ENCODE assay signal across 14 mouse cellular contexts in genomic region chr7:63697921-63698320, GRCm38 (mm10).
DNase-seq lines count a peak whose midpoint lies in the region; ATAC-seq and TF ChIP-seq lines count a peak whose summit lies in the region.
"Had no signal": no experiment of that assay in that cellular context is flagged by ENCODE, and none has a peak within 500 bp of the region (broad histone marks: within the 10 kb centered on the region; RNA-seq: fewer than 3 reads in every experiment).

No protein-coding gene starts in this region.

- ATAC-seq in forebrain, embryonic 16.5 days = no peak
- ATAC-seq: intestine, postnatal 0 days had no signal

- H3K27ac ChIP-seq in forebrain, embryonic 10.5 days = no peak overlapping the region
- H3K27ac ChIP-seq in forebrain, embryonic 16.5 days (ENCODE audit: low read length) = no peak overlapping the region
- H3K27ac ChIP-seq: hindbrain, embryonic 10.5 days had no signal

- H3K4me2 ChIP-seq in forebrain, embryonic 16.5 days (ENCODE audit: low read length) = no peak overlapping the region
- H3K4me2 ChIP-seq: lung, embryonic 14.5 days had no signal

- no peak overlapping the region for H3K9ac ChIP-seq in forebrain, embryonic 16.5 days (replicated peaks; ENCODE audit: low read depth, low read length)
- H3K9ac ChIP-seq: lung, embryonic 14.5 days had no signal

- TF ChIP-seq CTCF in brain, embryonic 14.5 days (IDR thresholded peaks at IDR 0.05; ENCODE audit: borderline replicate concordance, extremely low read depth, insufficient read depth, insufficient read length) = no peak

- TF ChIP-seq POLR2A in brain, embryonic 14.5 days (IDR thresholded peaks at IDR 0.05; ENCODE audit: borderline replicate concordance, extremely low read depth, insufficient read depth, insufficient read length, poor library complexity, severe bottlenecking) = no peak

- no peaks in the 10 kb centered on the region for H3K27me3 ChIP-seq in forebrain, embryonic 10.5 days (ENCODE audit: poor library complexity, severe bottlenecking)
- H3K27me3 ChIP-seq in forebrain, embryonic 16.5 days (replicated peaks; ENCODE audit: control insufficient read depth, insufficient read depth, low read length) = no peaks in the 10 kb centered on the region
- H3K27me3 ChIP-seq: megakaryocyte, embryonic 14.5 days had no signal

- WGBS in forebrain, embryonic 10.5 days = 92% methylated on average over 4 of the region's 4 CpGs
- 79% methylated on average over 4 of the region's 4 CpGs for WGBS in forebrain, embryonic 16.5 days

- no peaks in the 10 kb centered on the region for H3K9me3 ChIP-seq in forebrain, embryonic 10.5 days
- H3K9me3 ChIP-seq in forebrain, embryonic 16.5 days (ENCODE audit: control insufficient read depth, low read length) = no peaks in the 10 kb centered on the region
- H3K9me3 ChIP-seq: G1E; hindbrain, embryonic 10.5 days had no signal

- H3K36me3 ChIP-seq in forebrain, embryonic 10.5 days (replicated peaks) = no peaks in the 10 kb centered on the region
- H3K36me3 ChIP-seq in forebrain, embryonic 16.5 days (ENCODE audit: control insufficient read depth, insufficient read depth) = no peaks in the 10 kb centered on the region
- H3K36me3 ChIP-seq: G1E; hindbrain, embryonic 10.5 days had no signal

- no peak overlapping the region for H3K4me3 ChIP-seq in forebrain, embryonic 10.5 days
- no peak overlapping the region for H3K4me3 ChIP-seq in forebrain, embryonic 16.5 days (replicated peaks; ENCODE audit: low read length)
- H3K4me3 ChIP-seq: hindbrain, embryonic 10.5 days; megakaryocyte, embryonic 14.5 days had no signal

- peak; percentile 6 for DNase-seq in forebrain, embryonic 10.5 days (ENCODE audit: extremely low spot score, low spot score)
- peak; percentile 2 for DNase-seq in lung, postnatal 10 days
- no peak for DNase-seq in lung, postnatal 25 days (ENCODE audit: low spot score)
- DNase-seq in brain, embryonic 14.5 days (ENCODE audit: low read depth) = peak; percentile 49
- peak; percentile 38 to 46 for DNase-seq in cerebellum, postnatal 36 days
- no peak for DNase-seq in lung, postnatal 14 days
- DNase-seq: embryo, embryonic 11 days; kidney, postnatal 25 days; lung, embryonic 14.5 days had no signal

- H3K4me1 ChIP-seq in forebrain, embryonic 10.5 days = no peaks in the 10 kb centered on the region
- H3K4me1 ChIP-seq in forebrain, embryonic 16.5 days (replicated peaks; ENCODE audit: control insufficient read depth, insufficient read depth, low read length) = no peaks in the 10 kb centered on the region
- H3K4me1 ChIP-seq: hindbrain, embryonic 10.5 days; megakaryocyte, embryonic 14.5 days had no signal

Comparison
In these comparisons a context has a peak if more than half of its experiments do, and no peak if none do; other contexts are left out.
1. DNase-seq: peak in forebrain, embryonic 10.5 days (single experiment), lung, postnatal 10 days (single experiment), brain, embryonic 14.5 days (single experiment) and cerebellum, postnatal 36 days (2 of 2); none in lung, postnatal 25 days (single experiment) and lung, postnatal 14 days (single experiment).